Mouse (Mus musculus): ENCODE measurements at regions not wholly inside any gene's neighbourhood (a gene's known extent, or its start where the extent isn't known, plus 50 kb on each side); places are given as distances from the start of the nearest gene placed in this dataset.

DNA sequence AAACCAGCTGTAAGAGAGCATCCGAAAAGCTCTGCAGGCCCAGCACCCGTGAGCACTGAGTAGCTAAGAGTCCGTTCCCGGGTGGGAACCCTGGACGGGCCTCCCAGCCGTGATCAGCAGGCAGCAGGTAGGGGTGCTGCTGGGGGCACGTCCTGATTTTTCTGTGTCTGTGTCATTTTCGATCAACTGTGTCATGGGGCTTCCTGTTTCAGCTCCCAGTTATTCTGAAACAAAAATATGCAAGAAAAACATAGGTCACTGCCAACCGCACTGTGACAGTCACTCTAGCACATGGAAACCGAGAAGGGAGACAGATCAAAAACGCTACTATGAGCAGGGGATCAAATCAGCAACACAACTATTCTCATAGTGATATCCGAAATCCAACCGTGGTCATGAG is 218.8 kb upstream of the Spdye4c start:
- DNase-seq (ENCODE audit: low spot score) = no peak

DNA sequence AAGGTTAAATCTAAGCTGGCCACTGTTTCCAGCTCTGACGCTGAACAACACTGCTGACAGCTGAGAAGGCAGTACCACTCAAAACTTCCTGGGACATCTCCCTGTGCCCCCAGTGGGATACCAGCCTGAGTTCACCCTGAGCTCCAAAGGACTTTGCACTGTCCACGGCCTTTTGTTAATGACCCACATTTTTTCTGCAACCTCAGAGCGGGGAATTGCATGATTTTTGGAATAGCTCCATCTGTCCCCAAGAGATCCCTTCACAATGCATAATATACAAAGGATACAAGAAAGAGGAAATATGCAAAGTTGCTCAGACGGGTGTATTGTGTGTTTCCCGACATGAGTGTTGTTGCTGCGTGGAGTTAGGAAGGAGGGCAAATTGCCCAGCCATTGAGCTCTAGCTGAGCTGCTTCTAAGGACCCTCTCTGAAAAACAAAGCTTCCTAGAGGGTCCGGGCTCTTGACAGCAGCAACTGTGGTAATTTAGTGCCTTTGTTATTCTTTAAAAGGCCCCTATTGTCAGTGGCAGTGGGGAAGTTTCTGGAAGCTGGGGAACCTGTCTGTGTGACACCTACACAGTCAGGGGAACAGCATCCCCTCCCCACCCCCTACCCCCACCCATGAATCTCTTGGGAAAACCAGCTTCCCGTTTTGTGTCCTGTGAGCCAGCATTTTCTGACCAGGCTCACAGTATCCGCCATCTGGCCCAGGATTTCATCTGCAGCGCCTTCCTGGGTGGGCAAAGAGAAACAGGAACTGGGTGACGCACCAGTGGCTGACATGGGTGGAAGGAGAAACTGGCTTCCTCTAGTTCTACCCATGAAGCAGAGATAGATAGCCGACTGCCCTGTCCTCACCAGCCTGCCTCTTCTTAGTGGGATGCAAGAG is 217.4 kb upstream of the Spdye4c start:
- no peak for DNase-seq (ENCODE audit: low spot score)

GRCm38 (mm10) chr2:128374253-128374566 is 216.8 kb upstream of the Spdye4c start:
- DNase-seq (ENCODE audit: low spot score) = no peak

GRCm38 (mm10) chr2:128374926-128375325 is 216.1 kb upstream of the Spdye4c start:
- no peak for DNase-seq (ENCODE audit: low spot score)

DNA sequence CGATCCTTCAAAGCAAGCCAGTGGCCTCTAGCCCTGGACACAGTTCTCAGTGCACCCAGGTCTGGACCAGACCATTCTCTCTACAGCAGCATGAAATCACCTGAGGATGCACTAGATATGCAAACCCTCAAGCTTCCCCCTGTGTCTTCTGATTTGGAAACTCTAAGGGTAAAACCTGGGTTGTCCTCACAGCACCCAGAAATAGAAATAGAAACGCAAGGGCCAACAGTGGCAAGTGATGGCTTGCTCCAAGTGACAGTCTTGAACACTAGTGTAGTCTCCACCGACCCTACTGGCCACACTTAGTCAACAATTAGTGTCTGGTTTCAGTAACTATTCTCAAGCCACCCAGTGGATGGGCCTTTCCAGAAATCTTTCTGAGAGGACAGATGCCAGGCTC is 215.2 kb upstream of the Spdye4c start:
- no peak for DNase-seq (ENCODE audit: low spot score)

DNA sequence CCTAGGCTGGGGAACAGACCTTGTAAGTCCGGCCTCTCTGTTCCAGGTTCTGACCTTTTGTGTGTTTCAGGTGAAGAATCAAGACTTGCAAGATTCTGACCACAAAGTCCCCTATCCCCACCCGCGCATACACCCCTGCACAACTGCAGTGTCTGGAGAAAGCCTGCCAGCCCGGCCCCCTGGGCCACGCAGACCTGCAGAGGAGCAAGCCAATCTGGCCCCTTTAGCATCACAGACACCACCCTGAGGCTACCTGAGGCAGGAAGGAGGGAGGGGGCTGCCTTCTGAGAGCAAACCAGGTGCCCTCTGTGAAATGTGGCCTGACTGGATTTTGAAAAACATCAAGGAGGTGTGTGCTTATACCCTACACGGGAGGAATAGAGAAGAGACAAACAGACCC is 213.8 kb upstream of the Spdye4c start:
- no peak for DNase-seq (ENCODE audit: low spot score)

DNA sequence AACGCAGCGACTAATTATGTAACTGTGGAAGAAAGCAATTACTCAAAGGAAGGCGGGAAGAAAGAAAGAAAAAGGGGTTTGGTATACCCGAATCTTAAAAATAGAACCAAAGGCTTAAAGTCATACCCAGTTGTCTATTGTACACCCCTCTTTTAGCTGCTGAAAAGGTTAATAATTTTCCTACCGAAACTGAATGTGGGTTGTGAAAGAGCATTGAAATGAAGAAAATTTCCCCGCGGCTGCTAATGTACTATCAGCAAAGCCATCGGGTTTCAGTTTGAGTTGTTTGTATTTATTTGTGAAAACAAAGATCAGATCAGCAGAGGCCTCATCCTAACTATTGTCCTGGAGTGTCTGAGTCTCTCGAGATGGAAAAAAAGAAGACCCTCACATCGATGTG is 213.3 kb upstream of the Spdye4c start:
- no peak for DNase-seq (ENCODE audit: low spot score)

DNA sequence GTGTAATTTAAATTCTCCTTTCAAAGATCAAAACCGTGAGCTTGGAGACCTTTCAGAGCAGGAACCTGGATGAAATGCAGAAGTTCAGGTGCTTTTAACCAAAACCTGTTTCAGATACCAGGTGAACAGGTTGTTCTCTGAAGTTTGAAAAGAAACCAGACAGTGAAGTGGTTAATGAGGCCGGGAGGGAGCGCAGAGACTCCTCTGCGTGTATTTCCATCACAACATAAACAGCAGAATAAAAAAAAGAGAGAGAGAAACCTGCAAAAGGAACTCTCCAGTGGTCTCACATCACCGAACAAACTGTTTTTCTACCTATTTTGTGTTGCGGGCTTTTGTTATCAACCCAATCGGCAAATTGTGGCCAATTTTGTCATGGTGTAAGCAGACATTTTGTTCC is 212.6 kb upstream of the Spdye4c start:
- no peak for DNase-seq (ENCODE audit: low spot score)

- DNase-seq (ENCODE audit: low spot score) = no peak
These were observed 211.9 kb upstream of the Spdye4c start for GRCm38 (mm10) chr2:128379151-128379550.

GRCm38 (mm10) chr2:128379554-128379953 is 211.5 kb upstream of the Spdye4c start:
- DNase-seq (ENCODE audit: low spot score) = no peak

GRCm38 (mm10) chr2:128380581-128380980 is 210.4 kb upstream of the Spdye4c start:
- no peak for DNase-seq (ENCODE audit: low spot score)

- no peak for DNase-seq (ENCODE audit: low spot score)
These were observed 209.3 kb upstream of the Spdye4c start for GRCm38 (mm10) chr2:128381684-128382205.

DNA sequence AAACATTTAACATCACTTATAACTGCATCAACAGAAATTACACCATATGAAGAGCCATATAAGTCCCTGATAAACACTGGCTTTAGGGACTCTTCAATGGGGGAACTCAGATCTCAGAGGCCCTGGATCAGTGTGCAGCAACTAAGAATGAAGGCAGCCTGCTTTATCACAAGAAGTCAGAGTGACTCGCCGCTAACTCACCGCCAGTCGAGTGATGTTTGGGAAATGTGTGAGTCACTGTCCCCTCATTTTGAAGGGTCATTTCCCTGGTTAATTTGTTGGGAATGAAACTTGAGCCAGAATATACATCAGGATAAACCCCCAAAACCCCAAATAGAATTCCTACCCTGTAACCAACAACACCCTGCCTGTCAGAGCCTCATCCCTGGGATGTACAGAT is 208.5 kb upstream of the Spdye4c start:
- no peak for DNase-seq (ENCODE audit: low spot score)

DNA sequence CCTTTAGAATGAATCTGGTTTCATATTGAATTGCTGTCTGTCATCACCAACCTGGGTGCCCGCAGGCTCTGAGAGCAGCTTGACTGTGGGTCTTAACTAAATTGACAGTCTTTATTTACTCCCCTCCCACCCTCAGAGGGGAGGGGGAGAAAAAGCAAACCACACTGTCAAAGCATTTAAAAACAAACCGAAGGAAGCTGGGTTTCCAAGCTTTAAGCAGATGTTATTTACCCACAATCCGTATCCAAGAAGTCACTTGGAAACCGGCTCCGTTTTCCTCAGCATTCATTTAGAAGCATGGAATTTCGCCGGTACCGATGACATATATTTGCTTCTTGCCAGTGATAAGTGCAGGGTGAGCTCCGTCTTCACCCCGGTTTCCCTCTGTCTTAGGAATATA is 206.4 kb upstream of the Spdye4c start:
- no peak for DNase-seq (ENCODE audit: low spot score)

DNA sequence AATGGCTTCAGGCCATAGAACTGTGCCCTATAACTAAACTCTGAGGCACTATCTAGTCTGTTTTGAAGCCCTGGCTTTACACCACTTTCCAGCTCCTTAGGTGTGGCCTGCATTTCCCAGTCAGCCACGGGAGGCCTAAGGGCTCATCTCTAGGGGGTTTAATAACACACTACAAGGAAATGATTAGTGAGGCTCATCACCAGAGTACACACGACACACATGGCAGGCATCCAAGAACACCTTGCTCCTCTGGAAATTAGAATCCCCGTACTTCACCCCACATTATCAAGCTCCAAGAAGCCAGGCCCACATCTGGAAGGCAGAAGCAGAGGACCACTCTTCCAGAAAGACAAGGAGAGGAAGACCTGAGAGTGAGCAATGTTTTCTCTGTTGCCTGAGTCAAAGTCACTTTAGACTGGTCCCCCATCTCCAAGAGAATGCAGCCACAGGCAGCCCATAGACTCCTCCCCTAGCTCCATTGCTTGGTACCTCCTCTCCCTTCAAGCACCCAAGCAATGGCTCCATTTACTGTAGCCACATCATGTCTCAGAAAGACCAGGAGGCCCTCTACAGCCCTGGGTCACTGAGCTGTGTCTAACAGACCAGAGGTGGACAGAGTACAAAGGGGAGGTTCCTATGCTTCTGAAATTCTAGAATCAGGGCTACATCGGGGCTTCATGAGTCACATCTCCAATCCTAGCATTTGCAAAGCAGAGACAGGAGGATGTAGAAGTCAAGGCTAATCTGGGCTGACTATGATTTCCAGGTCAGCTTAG is 204.0 kb upstream of the Spdye4c start:
- DNase-seq (ENCODE audit: low spot score) = no peak

- no peak for DNase-seq (ENCODE audit: low spot score)
These were observed 203.0 kb upstream of the Spdye4c start for GRCm38 (mm10) chr2:128387851-128388471.

DNA sequence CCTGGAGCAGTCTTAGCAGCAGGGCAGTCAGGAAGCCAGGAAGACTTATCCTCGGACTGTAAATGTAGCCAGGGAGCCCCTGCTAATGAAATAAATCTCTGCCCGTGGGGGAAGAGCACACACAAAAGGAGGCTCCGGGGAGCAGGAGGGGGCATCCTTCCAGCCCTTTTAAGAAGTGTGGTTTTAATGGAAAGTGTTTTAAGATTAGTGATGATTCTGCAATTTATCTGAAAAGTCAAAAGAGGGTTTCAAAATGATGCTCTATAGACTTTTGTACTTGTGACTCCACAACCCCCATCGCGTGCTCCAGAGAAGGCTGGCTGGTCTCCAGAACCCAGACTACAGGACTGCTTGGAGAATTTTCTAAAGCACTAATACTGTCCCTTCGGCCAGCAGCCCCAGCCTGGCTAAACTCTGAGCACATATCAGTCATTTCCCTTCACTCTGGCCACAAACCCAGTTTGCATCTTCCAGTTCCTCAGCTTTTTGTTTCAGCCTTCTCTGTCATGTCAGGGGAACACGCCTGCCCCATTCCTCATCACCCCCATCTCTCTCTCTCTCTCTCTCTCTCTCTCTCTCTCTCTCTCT is 202.0 kb upstream of the Spdye4c start:
- no peak for DNase-seq (ENCODE audit: low spot score)

GRCm38 (mm10) chr2:128392344-128392743 is 198.7 kb upstream of the Spdye4c start:
- DNase-seq (ENCODE audit: low spot score) = no peak

- DNase-seq (ENCODE audit: low spot score) = no peak
These were observed 197.6 kb upstream of the Spdye4c start for GRCm38 (mm10) chr2:128393401-128393800.

DNA sequence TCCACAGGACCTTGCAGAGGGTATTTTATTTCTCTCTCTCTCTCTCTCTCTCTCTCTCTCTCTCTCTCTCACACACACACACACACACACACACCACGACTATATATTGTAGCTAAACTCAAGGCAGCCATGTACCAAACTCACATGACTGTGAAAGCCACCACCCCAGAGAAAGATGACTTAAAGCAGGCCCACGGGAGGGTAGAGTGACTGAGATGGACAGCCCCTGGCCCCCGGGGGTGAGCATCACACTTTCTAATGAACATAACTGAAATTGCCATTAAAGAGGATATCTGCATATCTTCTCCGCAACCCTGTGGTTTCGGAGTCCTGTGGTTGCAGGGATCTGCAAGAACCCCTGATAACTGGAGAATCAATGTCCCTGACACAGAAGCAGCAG is 197.1 kb upstream of the Spdye4c start:
- DNase-seq (ENCODE audit: low spot score) = no peak

DNA sequence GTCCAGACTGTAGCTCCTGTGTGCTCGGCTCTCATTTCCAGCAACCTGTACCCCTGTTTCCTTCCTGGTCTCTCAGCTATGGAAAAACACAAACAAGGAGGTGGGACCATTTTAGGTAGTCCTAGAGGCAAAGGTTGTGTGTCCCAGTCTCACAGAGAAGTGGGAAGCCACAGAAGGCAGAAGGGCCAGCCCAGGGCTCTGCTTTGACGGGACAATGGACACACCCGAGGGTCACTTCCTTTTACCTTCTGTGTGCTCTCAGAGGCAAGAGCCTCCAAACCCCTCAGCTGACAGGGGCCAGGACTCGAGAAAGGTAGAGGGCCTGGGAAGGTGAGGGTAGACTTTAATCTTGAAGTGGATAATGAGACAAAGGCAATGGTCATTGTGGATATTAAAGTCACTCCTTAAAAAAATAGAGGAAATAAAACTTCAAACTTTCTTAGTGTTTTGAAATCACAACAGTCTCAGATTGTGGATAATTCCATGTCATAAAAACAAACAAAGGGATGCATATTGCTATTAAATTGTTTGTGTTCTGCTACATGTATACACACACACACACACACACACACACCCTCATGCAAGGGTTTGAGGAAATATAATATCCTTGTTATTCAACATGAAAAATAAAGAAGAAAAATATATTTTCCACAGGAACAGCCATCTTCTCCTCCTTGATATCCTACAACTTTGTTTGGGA is 195.6 kb upstream of the Spdye4c start:
- no peak for DNase-seq (ENCODE audit: low spot score)

- peak; percentile 88 for DNase-seq (ENCODE audit: low spot score)
These were observed 195.0 kb upstream of the Spdye4c start for GRCm38 (mm10) chr2:128396008-128396346.

Measured in urinary bladder, postnatal 10 days (tissue).